Mouse (Mus musculus) embryonic facial prominence, embryonic 11.5 days (tissue): Measurements from ENCODE around the gene Rai14. TPM values are rescaled to one million over a fixed set of nuclear protein-coding genes. Genes with fewer than 3 reads are reported as not detected.

Experiments used
- ATAC-seq: fragments of 200-750 bp; cut with Nextera tagmentation; replicated peaks from 2 replicates; pipeline ENCODE4 v1.8.0; 2017; ENCODE audit warnings: low read depth; ENCODE audit not compliant: insufficient number of reproducible peaks, low FRiP score, low TSS enrichment
- DNase-seq: peaks from one replicate; pipeline ENCODE4 v3.0.0-alpha.2; 2015; ENCODE audit warnings: low spot score
- H3K27ac ChIP-seq: fragments of 300-500 bp; sonication (generic); replicated peaks from 2 replicates; pipeline ENCODE4 v1.5.1; 2014; ENCODE audit warnings: mild to moderate bottlenecking, low read depth, low read length, control low read depth
- H3K27me3 ChIP-seq: fragments of 300-500 bp; sonication (generic); 2 replicates; pipeline ENCODE4 v1.6.1; 2014; ENCODE audit warnings: mild to moderate bottlenecking, low read length, moderate library complexity, mixed read lengths; ENCODE audit not compliant: control insufficient read depth, insufficient read depth
- H3K36me3 ChIP-seq: fragments of 300-500 bp; sonication (generic); replicated peaks from 2 replicates; pipeline ENCODE4 v1.6.1; 2014; ENCODE audit warnings: low read depth, mild to moderate bottlenecking, low read length, moderate library complexity, mixed read lengths; ENCODE audit not compliant: control insufficient read depth, insufficient read depth
- H3K4me1 ChIP-seq: fragments of 300-500 bp; sonication (generic); 2 replicates; pipeline ENCODE4 v1.6.1; 2014; ENCODE audit warnings: low read length, mixed read lengths; ENCODE audit not compliant: control insufficient read depth, insufficient read depth
- H3K4me2 ChIP-seq: fragments of 300-500 bp; sonication (generic); 2 replicates; pipeline ENCODE4 v1.6.1; 2014; ENCODE audit warnings: low read depth, mild to moderate bottlenecking, control low read depth, low read length, moderate library complexity
- H3K4me3 ChIP-seq: fragments of 300-500 bp; sonication (generic); 2 replicates; pipeline ENCODE4 v1.5.1; 2014; ENCODE audit warnings: low read depth, low read length, control low read depth
- H3K9ac ChIP-seq: fragments of 300-500 bp; sonication (generic); replicated peaks from 2 replicates; pipeline ENCODE4 v1.6.1; 2014; ENCODE audit warnings: mild to moderate bottlenecking, control low read depth, low read length
- H3K9me3 ChIP-seq: fragments of 300-500 bp; sonication (generic); replicated peaks from 2 replicates; pipeline ENCODE4 v1.6.1; 2016; ENCODE audit warnings: mild to moderate bottlenecking, low read length, inconsistent platforms, mixed read lengths; ENCODE audit not compliant: control insufficient read depth
- WGBS: fragments of 180-500 bp; shearing (Covaris S2); extraction: QIAGEN DNeasy Blood & Tissue Kit; methylation state at CpG from one replicate; pipeline ENCODE4 v1.1.7; 2014; 5-methylcytosine and 5-hydroxymethylcytosine counted together
- polyA plus RNA-seq: library from polyadenylated mRNA; unstranded; fragments of >200 nt; fragmentation: Nextera tagmentation; extraction: Ambion mirVana; gene quantifications from 2 replicates; pipeline ENCODE4 v1.2.1, GENCODE M21; 2014

Gene Rai14
- polyA plus RNA-seq, 1 experiment from 2014 or later = 92.0 TPM

DNA sequence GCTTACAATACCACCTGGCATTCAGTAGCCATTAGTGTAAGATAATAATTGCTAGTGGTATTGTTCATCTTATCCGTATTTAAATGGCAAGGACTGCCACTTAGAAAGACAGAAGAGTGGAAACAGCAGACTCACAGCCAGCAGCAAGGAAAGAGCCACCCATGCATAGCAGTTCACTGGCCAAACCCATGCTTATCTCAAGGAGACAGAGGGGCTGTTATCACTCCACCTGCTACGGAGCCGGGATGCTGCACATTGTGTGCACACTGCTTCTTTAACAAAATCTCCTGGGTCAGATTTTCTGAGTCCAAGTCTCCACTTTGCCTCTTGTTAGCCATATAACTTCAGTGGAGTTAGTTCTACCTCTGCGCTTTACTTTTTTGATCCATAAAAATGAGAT lies 183.1 kb downstream of the Rai14 start:
- H3K4me1 ChIP-seq = no peaks in the 10 kb centered on the region
- no peaks in the 10 kb centered on the region for H3K27me3 ChIP-seq
- no peak overlapping the region for H3K4me2 ChIP-seq
- no peak overlapping the region for H3K4me3 ChIP-seq
- no peak overlapping the region for H3K9ac ChIP-seq
- no peak overlapping the region for H3K27ac ChIP-seq
- no peak for DNase-seq
- 87% methylated on average over 4 of the region's 4 CpGs for WGBS
- no peak for ATAC-seq
- H3K9me3 ChIP-seq = no peaks in the 10 kb centered on the region
- no peaks in the 10 kb centered on the region for H3K36me3 ChIP-seq

DNA sequence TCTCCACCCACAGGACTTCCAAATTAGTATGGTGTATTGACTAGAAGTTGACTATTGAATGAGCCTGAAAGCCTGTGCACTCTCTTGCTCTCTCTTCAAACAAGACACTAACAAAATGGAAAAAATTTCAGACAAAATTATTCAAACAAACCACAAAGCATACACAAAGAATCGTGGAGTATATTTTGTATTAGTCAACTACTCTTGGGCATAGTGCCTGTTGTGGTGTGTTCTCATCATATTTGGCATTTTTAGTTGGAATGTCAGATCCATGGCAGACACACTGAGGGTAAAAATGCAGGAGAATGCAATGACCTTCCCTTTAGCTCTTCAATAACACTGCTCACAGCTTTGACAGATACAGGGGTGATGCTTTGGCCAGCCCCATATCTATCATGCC lies 188.5 kb downstream of the Rai14 start:
- no peaks in the 10 kb centered on the region for H3K4me1 ChIP-seq
- no peak overlapping the region for H3K9ac ChIP-seq
- no peaks in the 10 kb centered on the region for H3K36me3 ChIP-seq
- no peak overlapping the region for H3K27ac ChIP-seq
- no peak overlapping the region for H3K4me2 ChIP-seq
- no peaks in the 10 kb centered on the region for H3K27me3 ChIP-seq
- ATAC-seq (no peak), DNase-seq (no peak)
- H3K4me3 ChIP-seq = no peak overlapping the region
- no peaks in the 10 kb centered on the region for H3K9me3 ChIP-seq
- WGBS = 73% methylated on average over 1 of the region's 1 CpGs

Other genes with a start within 250 kb of the Rai14 start
- gene Dnajc21, start 244.1 kb downstream of the Rai14 start, polyA plus RNA-seq = 14.3 and 18.2 TPM in 2 replicates
- gene Brix1, start 228.7 kb downstream of the Rai14 start, polyA plus RNA-seq = 157 and 185 TPM in 2 replicates
- gene Rad1, start 228.6 kb downstream of the Rai14 start, polyA plus RNA-seq = 31.2 and 34.1 TPM in 2 replicates
- not detected in 2 replicates for gene Ttc23l, start 156.0 kb downstream of the Rai14 start, polyA plus RNA-seq
- gene C1qtnf3, start 237.7 kb upstream of the Rai14 start, polyA plus RNA-seq = 1.2 and 4.0 TPM in 2 replicates